Mouse (Mus musculus) sigmoid colon, adult 10 weeks (tissue): ENCODE results near the gene Olfr837. TPM values are rescaled to one million over a fixed set of nuclear protein-coding genes. Genes with fewer than 3 reads are reported as not detected.

Source experiments
- polyA plus RNA-seq: library from polyadenylated mRNA; stranded (reverse); fragments of 350-450 nt; fragmentation: Illumina TruSeq; extraction: RNeasy Lipid Tissue Mini Kit (QIAGEN cat#74804); gene quantifications from one replicate; pipeline ENCODE4 v1.2.3, GENCODE M21; 2014; ENCODE audit warnings: low read depth, low replicate concordance

The Olfr837 gene
- polyA plus RNA-seq: not detected

DNA sequence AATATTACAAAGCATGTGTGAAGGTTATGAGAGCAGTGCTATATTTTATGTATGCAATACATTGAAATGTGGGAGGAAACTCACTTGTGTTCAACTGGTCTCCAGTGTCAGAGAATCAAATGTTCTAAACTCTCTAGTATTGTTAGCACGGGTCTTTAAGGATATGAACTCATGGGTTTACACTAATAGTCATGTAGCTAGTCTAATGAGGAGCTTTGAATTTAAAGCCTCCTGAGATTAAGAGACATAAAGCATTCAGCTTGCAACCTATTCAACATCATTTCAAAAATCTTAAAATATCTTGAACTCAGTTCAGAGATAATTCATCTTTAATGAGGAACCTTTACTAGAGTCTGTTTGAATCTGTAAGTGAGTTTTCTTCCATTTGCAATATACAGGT, at the start of gene Olfr837:
Olfr837 (plus strand) TSS at position 301 of the 400 bp plus-strand sequence.

DNA sequence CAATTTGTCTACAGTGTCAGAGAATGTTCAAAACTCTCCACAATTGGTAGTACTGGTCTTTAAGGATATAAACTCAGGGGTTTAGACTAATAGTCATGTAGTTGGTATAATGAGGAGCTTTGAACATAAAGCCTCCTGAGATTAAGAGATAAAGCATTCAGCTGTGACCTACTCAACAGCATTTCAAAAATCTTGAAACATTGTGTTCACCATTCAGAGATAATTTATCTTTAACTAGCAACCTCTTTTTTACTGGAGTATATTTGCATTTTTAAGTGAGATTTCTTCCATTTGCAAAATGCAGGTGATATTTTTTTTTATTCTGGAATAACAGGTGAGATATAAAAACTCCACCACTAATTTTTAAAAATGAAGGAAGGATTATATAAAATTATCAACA, 16.0 kb upstream of the Olfr837 start, which contains the start of gene Olfr836:
Olfr836 (plus strand) TSS at position 301 of the 400 bp plus-strand sequence.

DNA sequence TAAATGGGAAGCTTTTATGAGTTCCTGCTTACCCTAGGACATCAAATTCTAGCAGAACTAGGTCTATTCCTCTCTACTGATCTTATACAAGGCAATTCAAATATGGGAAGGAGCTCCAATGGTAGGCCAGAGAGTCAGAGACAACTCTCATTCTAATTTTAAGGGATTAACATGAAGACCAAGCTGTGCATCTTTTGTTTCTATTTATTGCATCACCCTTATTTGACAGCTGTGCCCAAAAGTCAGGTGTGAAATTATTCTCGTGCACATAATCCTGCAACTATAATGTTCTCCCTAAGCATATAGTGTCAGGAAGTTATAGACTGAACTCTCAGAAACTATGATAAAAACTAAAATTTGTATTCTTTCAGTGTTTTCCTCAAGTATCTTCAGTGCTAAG, 41.1 kb downstream of the Olfr837 start, which contains the start of gene Olfr839-ps1:
Olfr839-ps1 (minus strand) TSS at position 101 of the 400 bp plus-strand sequence.

Other genes with a start within 250 kb of the Olfr837 start
- not detected for gene Olfr832, start 199.2 kb upstream of the Olfr837 start, polyA plus RNA-seq
- gene Olfr834, start 148.3 kb upstream of the Olfr837 start, polyA plus RNA-seq: not detected
- not detected for gene Olfr835, start 103.6 kb upstream of the Olfr837 start, polyA plus RNA-seq
- 0.09 TPM for gene Olfr836, start 15.9 kb upstream of the Olfr837 start, polyA plus RNA-seq
- gene Olfr839-ps1, start 41.0 kb downstream of the Olfr837 start, polyA plus RNA-seq: not detected
- not detected for gene Olfr843, start 115.7 kb downstream of the Olfr837 start, polyA plus RNA-seq
- gene Olfr844, start 180.0 kb downstream of the Olfr837 start, polyA plus RNA-seq: not detected
- not detected for gene Olfr845, start 200.1 kb downstream of the Olfr837 start, polyA plus RNA-seq
- gene Olfr846, start 227.7 kb downstream of the Olfr837 start, polyA plus RNA-seq: not detected
- not detected for gene Olfr847, start 242.4 kb downstream of the Olfr837 start, polyA plus RNA-seq